Mouse (Mus musculus) c-Kit-positive CD71-positive TER-119-negative erythroid progenitor cells, embryonic 14.5 days (primary cell): ENCODE measurements around the gene Ccdc39.

Source experiments
- DNase-seq: peaks from one replicate; pipeline ENCODE4 v3.0.0-alpha.2; 2013; ENCODE audit warnings: low read depth

The Ccdc39 gene

GRCm38 (mm10) chr3:33843801-33844632, at the start of gene Ccdc39:
Gene Ccdc39, minus strand, starts transcription at chr3:33844310.
- peak; percentile 7 for DNase-seq

- no peak for DNase-seq
Measured at GRCm38 (mm10) chr3:33893433-33893832, 49.3 kb upstream of the Ccdc39 start.

DNA sequence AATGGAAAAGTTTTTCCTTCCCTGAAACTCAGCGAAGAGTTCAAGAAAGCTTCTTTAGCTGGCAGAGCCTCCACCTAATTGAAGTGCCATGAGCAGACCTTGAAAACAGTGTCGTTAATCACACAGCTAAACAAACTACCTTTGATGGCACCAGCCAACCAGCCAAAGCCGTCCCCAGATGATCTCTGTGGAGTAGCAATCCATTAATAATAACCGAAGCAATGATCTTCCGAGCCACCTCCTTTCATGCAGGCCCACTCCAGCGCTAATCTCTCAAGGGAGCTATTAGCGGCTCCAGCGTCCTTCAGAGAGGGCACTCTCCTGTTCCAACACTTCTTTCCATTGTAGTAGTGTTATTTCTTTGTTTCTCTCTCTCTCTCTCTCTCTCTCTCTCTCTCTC, 43.3 kb upstream of the Ccdc39 start:
- DNase-seq, result no peak

DNA sequence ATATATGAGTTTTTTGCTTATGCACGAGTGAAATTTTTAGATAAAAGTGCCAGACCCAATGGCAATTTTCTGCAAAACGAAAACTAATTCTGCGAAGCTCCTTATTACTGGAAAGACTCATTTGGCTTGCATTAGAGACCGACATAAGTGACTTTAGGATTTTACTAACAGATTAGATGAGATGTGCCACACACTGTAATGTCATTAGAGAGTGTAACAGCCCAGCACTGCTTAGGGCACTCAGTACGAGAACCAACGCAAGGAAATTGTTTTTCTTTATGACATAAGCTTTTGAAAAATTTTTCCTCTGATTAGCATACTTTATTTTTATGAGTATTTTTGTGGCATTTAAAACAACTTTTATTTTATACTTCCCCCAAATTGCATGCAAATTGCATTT, 39.0 kb upstream of the Ccdc39 start:
- DNase-seq, result no peak

DNA sequence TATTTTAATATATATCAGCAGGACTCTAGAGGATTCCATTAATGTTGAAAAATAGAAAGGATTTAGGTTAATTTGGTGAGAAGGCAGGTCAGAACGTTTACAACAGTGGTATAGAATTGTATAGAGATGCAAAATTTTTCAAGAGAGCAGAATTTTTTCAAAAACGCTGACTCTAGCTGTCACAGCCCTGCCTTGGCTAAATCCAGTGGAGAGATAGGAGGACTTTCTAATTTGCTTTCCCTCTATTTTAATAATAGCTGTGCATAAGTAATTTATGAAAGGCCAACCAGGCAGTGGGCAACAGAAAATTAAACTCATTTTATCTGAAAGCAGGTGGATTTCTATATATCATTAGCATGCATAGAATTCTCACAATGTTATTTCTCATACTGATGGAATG, 38.6 kb upstream of the Ccdc39 start:
- DNase-seq, result no peak

DNA sequence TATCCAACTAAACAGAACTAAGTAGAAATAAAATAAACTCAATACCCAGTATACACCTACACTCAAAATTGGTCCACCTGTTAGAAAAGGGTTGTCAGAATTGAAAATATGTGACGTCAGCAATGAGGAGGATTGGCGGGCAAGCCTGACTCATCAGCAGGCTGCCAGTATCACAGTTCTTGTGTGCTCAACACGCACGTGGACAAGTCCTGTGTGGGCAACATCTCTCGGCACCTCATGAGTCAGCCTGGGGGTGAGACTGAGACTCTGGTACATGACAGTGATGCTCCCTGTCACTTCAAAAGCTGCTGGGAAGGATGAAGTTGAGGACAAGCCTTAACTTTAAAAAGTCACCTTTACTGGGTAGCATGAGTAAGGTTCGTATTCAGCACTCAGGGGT, 34.6 kb upstream of the Ccdc39 start:
- DNase-seq, result no peak

- no peak for DNase-seq
Measured at GRCm38 (mm10) chr3:33874456-33875286, 30.6 kb upstream of the Ccdc39 start.

DNA sequence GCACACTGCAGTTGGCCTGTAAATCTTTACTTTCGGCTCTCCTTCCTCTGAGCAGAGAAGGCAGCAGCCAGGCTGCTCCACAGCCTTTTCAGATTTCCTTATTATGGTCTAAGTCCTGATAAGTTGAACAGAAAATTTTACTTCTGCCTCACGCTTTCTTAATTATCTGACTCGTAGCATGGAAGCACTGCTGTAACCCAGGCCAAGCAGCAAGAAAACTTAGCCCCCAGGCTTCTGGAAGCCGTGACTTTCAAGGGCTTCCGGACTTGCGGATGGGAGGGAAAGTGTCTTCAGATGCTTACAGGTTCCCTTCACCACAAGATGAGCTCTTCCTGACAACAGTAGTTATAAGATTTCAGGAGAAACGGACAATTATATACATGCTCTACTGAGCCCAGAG, 29.7 kb upstream of the Ccdc39 start:
- no peak for DNase-seq

GRCm38 (mm10) chr3:33873366-33873765, 29.3 kb upstream of the Ccdc39 start:
- DNase-seq, result no peak

- DNase-seq, result no peak
Measured at GRCm38 (mm10) chr3:33864000-33864540, 20.0 kb upstream of the Ccdc39 start.

- DNase-seq, result no peak
Measured at GRCm38 (mm10) chr3:33858939-33859338, 14.8 kb upstream of the Ccdc39 start.

DNA sequence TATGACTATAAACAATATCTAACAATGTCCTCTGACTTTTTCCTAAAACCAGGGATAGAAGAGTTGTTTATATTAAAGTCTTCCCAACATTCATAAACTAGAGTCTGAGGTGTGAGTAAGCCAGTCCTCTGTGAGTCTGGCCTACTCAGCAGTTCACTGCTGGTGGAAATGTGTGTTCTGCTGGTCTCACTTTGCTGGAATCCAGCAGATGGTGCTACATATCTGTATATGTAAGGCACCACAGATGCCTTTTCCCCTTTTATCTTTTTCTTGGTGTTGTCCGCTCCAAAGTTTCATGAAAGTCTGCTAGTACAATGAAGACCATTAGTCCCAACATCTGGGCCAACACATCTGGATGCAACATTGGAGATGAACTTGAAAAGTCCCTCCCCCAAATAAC, 9.0 kb upstream of the Ccdc39 start:
- DNase-seq, result no peak

DNA sequence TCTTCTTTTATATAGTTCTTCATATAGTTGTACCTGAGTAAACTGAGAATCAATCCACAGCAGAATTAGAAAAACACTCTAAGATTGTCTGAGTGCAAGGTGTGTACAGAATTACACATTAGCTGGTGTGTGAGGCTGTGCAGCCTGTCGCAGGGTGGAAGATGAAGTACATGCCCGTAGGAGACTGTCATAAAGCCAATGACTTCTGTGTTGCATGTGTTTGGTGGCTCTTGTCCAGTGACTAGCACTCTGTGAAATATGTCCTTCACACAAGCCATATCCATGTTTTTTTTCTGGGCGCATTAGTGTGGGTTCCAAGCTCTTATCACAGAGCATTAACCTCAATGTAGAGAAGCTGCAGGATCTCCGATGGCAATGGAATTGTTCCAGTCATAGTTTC, 6.7 kb upstream of the Ccdc39 start:
- no peak for DNase-seq

- no peak for DNase-seq
Measured at GRCm38 (mm10) chr3:33846639-33847038, 2.5 kb upstream of the Ccdc39 start.

DNA sequence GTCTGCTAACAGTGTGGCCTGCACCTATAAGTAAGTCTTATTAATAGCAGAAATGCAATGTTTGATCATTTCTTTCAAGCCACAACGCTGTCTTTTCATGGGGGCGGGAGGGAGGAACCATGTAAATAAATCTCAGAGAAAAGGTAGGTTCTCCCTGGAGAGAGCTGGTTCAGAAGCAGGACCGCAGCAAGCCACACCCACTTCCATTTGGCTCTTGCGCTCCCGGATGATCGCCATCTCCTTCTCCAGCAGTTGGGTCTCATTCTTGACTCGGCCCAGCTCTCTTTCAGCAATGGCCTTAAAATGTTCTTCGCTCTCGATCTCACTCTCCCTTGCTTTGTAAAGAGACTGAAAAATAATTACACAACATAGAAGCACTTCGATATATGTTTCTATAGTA, 5.2 kb downstream of the Ccdc39 start:
- DNase-seq, result no peak

DNA sequence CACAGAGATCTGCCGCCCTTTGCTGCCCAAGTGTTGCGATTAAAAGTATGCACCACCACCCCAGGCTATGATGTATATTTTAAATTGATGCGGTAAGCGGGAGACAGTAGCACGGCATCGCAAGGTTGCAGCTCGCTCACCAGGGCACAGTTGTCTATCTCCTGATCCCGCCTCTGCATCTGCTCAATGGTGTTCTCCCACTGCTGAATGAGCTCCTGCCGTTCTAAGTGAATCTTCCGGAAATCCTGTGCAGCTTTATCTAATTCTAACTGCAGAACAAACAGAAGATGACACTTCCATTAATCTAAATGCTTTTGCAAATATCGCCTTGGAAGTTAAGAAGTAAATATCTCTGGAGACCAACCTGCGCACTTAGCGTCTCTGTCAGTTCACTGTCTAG, 7.5 kb downstream of the Ccdc39 start:
- DNase-seq, result no peak

- DNase-seq, result no peak
Measured at GRCm38 (mm10) chr3:33832351-33832750, 11.8 kb downstream of the Ccdc39 start.

DNA sequence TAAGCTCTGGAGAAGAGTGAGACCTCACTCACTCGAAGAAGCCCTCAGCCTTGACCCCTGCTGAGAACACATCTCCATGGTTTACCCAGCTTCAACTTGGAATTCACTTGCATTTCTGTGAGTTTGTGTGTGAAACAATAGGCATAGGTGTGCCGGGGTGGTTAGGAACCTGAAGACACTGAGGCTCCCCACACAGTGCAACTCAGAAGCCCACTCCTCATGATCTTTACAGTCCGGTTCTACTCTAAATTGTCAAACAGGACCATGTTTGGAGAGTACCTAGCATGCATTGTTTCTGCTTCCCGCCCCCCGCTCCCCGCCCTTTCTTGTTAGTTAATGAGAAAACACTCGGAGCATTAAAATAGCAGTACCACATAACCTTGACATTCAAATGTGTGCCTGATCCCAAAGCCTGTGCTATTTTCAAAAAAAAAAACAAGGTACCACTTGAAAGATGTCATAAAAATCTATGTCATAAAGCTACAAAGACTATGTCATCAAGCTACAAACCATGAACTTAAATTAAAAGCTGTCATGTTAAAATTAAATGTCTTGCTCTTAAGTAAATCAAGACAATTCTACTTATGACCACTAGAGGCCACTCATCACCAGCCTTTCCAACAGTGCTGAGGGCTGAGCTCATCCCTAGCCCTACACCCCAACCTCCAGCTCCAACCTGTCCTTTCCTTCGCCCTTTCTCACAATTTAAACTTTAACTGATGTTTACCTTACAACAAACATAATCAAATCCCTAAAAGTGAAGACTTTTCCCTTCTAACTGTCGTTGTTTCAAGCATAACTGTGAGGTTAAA, 19.8 kb downstream of the Ccdc39 start:
- DNase-seq, result peak; percentile 23

DNA sequence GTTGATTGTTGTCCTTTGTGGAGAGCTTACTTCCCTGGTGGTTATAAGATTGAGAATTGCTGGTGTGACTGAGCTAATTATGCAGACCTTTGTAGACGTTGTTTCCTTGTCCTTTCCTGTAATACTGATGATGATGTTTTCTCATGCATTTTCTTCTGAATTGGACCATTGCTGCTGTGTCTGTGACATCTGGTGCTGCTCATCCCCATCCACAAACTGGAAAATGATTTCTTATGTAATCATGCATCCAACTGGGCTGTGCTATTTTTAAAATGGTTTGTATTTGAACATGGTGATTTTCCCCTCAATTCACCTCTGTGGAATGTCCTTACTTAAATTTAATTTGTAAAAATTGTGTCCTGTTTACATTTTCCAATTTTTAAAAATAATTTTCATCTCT, 37.0 kb downstream of the Ccdc39 start:
- no peak for DNase-seq

GRCm38 (mm10) chr3:33800513-33800820, 43.6 kb downstream of the Ccdc39 start:
- DNase-seq, result no peak

DNA sequence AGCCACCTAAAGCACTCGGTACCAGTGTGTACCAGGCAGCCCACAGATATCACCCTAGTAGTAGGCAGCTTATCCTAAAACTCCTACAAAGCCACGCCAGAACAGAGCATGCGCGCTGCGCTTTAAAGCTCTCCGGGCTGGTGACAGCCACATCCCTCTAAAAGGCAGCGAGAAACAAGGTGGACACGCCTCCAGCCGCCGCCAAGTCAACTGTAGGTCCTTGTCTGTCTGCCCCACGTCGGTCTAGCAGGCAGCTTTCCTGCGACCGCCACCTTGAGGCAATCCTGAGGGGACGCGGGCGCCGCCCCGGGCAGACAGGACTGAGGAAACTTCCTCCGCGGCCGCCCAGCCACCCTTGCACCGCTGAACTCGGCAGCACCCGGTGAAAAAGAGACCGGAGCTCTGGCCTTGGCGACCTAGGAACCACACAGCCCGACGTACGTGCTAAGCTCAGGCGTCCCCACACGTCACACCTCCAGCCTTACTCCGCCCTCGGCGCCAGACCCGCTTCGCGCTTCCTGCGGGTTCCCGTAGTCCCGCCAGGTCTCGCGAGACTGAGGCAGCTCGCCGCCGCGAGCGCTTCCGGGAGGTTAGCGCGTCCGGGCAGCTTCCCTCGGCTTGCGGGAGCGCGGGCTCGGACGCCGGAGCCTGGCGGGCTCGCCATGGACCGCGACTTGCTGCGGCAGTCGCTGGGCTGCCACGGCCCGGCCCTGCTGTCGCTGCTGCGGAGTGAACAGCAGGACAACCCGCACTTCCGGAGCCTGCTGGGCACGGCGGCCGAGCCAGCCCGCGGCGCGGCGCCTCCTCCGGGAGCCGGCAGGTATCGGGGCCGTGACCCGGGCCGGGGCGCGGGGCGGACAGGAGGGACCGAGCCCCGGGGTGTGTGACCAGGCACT, 44.2 kb downstream of the Ccdc39 start, which contains the start of gene Ttc14:
TSS of gene Ttc14 (plus strand) at position 216 of the 896 bp plus-strand sequence.
- DNase-seq, result peak; percentile 93
